Mouse (Mus musculus) natural killer cell, adult 2 months (primary cell): ENCODE data around the gene Mark4.

ENCODE experiments used
- DNase-seq, 2 experiments: peaks; one replicate each; pipeline ENCODE4 v3.0.0; 2022; ENCODE audit warnings: low spot score in 2 of 2

The Mark4 gene

GRCm38 (mm10) chr7:19400946-19401345, 57.7 kb downstream of the Mark4 start:
- no peak for DNase-seq

GRCm38 (mm10) chr7:19399496-19400280, 58.9 kb downstream of the Mark4 start:
- DNase-seq: peak; percentile 38 to 45

DNA sequence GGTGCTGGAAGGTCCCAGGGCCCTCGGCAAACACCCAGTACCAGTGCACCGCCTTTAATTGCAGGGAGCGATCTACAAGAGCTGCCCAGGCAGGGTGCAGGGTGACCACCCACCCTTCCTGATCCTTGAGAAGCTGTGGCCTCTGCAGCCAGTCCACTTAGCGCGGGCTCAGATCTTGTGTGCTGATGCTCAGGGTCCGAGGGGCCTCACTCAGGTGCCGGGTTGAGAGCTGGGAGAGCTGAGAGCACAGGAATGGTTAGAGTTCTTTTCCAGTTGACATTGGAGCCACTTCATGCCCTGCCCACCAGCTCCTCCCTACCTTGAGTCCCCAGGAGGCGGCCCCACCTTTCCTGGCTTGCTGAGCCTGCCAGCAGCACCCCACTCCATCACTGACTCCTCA, 64.1 kb downstream of the Mark4 start:
- no peak for DNase-seq

DNA sequence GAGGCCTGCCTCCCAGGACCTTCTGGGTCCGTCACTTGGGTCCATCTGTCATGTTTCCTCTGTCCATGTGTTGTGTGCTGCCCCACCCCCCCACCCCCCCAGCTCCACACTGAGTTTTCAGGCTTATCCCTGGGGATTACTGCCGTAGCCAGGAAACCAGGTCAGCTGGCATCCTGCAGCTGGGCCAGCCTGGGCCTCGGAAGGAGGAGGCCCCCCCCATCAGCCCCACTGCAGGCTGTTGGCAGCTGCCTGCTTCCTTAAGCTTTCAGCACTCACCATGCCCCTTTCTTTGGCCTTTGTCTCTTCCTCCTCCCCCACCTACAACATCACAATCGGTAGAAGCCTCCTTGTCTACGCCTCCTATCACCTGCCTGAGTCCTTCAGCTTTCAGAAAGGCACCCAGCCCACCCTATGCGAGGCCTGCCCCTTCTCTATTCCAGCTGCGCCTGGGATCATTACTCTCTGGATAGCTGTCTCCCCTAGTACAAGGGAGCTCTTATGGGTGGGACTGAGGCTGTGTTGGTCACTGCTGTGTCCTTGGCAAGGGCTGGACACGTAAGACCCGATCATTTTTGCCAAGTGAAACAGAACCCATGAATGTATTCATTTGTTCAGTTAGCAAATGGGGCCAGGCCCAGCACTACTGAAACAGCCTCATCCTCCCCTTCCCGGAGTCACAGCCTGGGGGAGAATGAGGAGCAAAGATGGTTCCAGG, 69.8 kb downstream of the Mark4 start:
- DNase-seq: no peak

- DNase-seq: no peak
These were observed 74.9 kb downstream of the Mark4 start for GRCm38 (mm10) chr7:19383708-19384107.

DNA sequence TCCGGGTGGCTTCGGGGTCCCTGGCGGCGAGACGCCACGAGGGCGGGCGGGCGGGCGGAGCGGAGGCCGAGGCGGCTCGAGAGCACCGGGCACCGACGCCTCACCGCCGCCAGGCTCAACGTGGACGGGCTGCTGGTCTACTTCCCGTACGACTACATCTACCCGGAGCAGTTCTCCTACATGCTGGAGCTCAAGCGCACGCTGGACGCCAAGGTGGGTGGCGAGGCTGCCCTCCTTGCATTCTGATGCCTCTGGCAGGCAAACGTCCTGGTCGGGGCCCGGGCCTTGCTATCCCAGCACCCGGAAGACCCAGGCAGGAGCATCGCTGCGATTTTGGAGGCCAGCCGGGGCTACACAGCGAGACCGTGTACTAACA, 76.5 kb downstream of the Mark4 start:
- no peak for DNase-seq

DNA sequence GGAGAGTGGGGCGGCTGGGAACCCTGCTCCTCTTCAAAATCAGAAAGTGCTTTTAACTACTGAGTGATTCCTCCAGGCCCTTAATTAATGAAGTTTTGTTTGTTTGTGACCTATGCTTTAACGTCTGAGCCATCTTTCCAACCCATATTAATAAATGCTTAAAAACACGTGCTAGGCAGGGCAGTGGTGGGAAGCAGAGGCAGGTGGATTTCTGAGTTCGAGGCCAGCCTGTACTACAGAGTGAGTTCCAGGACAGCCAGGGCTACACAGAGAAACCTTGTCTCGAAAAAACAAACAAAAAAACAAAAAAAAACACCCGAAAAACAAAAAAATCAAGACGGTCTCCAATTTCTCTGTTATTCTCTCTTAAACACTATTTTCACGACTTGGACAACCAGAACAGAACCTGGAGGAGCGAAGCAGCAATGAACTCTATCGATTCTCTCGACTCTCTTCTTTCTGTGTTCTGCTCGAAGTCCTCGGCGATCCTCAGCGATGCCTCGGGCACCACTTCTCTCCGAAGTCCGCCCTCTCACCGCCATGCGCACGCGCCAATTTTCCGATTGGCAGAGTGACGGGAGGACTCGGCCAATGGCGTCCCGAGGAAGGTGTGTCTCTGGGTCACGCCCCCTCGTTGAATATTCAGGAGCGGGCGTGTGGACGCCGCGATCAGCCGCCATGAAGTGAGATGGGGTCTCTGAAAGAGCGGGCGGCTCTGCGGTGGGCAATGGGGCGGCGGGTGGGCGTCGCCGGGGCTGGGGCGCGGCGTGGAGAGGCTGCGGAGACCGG, 77.0 kb downstream of the Mark4 start, which contains the start of gene Ercc2:
Gene Ercc2, plus strand, starts transcription at position 634 of the 789 bp plus-strand sequence.
- peak; percentile 97 to 98 for DNase-seq

DNA sequence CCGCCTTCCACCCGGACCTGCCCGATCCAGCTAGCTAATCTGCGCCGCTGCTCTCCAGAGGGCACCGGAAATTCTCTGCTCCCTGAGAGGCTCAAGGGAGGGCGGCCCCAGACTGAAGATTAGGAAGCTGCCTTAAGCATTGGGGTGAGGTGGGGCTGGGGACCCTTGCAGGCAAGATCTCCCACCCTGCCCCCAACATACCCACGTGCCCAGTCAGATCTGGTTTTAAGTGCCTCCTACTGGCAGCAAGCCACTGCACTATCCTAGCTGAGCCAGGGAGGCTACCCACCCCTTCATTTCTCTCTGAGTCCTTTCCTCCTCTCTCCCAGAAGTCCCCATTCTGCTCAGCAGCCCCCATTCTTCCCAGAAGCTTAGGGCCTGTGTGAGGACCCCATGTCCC, 80.6 kb downstream of the Mark4 start:
- no peak for DNase-seq

GRCm38 (mm10) chr7:19376019-19376418, 82.6 kb downstream of the Mark4 start:
- no peak for DNase-seq

DNA sequence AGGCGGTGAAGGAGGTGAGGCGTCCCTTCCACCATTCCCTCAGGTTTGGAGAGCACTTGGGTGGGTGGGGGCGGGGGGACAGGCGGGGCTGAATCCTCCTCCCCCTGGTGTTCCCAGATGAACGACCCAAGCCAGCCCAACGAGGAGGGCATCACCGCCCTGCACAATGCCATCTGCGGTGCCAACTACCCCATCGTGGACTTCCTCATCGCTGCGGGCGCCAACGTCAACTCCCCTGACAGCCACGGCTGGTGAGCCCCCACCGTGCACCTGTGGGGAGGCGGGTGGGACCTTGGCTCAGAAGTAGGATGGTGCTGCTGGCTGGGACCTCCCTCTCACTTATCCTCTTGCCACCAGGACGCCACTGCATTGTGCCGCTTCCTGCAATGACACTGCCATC, 83.3 kb downstream of the Mark4 start:
- no peak for DNase-seq
